Mouse (Mus musculus) liver, postnatal 0 days (tissue): ENCODE results near the gene Ksr2. TPM values are rescaled to one million over a fixed set of nuclear protein-coding genes. Genes with fewer than 3 reads are reported as not detected.

Experiments used
- ATAC-seq: fragments of 200-750 bp; cut with Nextera tagmentation; 2 replicates; pipeline ENCODE4 v1.8.0; 2017; ENCODE audit warnings: mild to moderate bottlenecking, moderate library complexity
- DNase-seq: peaks from one replicate; pipeline ENCODE4 v3.0.0-alpha.2; 2016
- H3K27ac ChIP-seq: fragments of 300-500 bp; sonication (generic); 2 replicates; pipeline ENCODE4 v1.5.1; 2014; ENCODE audit warnings: antibody characterized with exemption, moderate library complexity, mild to moderate bottlenecking, low read depth
- H3K27me3 ChIP-seq: fragments of 300-500 bp; sonication (generic); 2 replicates; pipeline ENCODE4 v1.6.1; 2014; ENCODE audit warnings: low read length, control low read depth, mixed read lengths; ENCODE audit not compliant: insufficient read depth
- H3K36me3 ChIP-seq: fragments of 300-500 bp; sonication (generic); replicated peaks from 2 replicates; pipeline ENCODE4 v1.6.1; 2014; ENCODE audit warnings: mild to moderate bottlenecking, control low read depth, low read length, moderate library complexity, mixed read lengths; ENCODE audit not compliant: insufficient read depth
- H3K4me1 ChIP-seq: fragments of 300-500 bp; sonication (generic); 2 replicates; pipeline ENCODE4 v1.6.1; 2014; ENCODE audit warnings: antibody characterized with exemption, mild to moderate bottlenecking, control low read depth; ENCODE audit not compliant: insufficient read depth
- H3K4me2 ChIP-seq: fragments of 300-500 bp; sonication (generic); 2 replicates; pipeline ENCODE4 v1.6.1; 2014; ENCODE audit warnings: low read depth, mild to moderate bottlenecking, low read length, moderate library complexity, mixed read lengths
- H3K4me3 ChIP-seq: fragments of 300-500 bp; sonication (generic); 2 replicates; pipeline ENCODE4 v1.5.1; 2014; ENCODE audit warnings: low read depth, low read length
- H3K9ac ChIP-seq: fragments of 300-500 bp; sonication (generic); replicated peaks from 2 replicates; pipeline ENCODE4 v1.6.1; 2014; ENCODE audit warnings: mild to moderate bottlenecking, moderate library complexity
- H3K9me3 ChIP-seq: fragments of 300-500 bp; sonication (generic); 2 replicates; pipeline ENCODE4 v1.6.1; 2016; ENCODE audit warnings: mild to moderate bottlenecking, control low read depth, low read length, mixed read lengths
- CTCF ChIP-seq: sonication (generic); IDR thresholded peaks from 2 replicates; pipeline ENCODE4 v1.5.1; 2016; ENCODE audit warnings: antibody characterized with exemption, low read depth
- EP300 ChIP-seq: IDR thresholded peaks from 2 replicates; pipeline ENCODE4 v1.6.1; 2016; ENCODE audit warnings: antibody characterized with exemption, low read depth, mild to moderate bottlenecking
- WGBS: fragments of 180-500 bp; shearing (Covaris S2); extraction: QIAGEN DNeasy Blood & Tissue Kit; methylation state at CpG from one replicate; pipeline ENCODE4 v1.1.7; 2014; ENCODE audit not compliant: insufficient replicate concordance; 5-methylcytosine and 5-hydroxymethylcytosine counted together
- polyA plus RNA-seq: library from polyadenylated mRNA; unstranded; fragments of >200 nt; fragmentation: Nextera tagmentation; extraction: Ambion mirVana; gene quantifications from 2 replicates; pipeline ENCODE4 v1.2.1, GENCODE M21; 2015

Gene Ksr2
- polyA plus RNA-seq, 1 experiment from 2014 or later, result 0.09 TPM

GRCm38 (mm10) chr5:117667314-117667713 is 253.5 kb downstream of the Ksr2 start:
- no peak for ATAC-seq
- Histone ChIP-seq H3K27me3 (no peaks in the 10 kb centered on the region), H3K27ac (no peak overlapping the region), H3K9ac (no peak overlapping the region), H3K36me3 (no peaks in the 10 kb centered on the region), H3K9me3 (no peaks in the 10 kb centered on the region), H3K4me3 (no peak overlapping the region), H3K4me2 (no peak overlapping the region), H3K4me1 (no peaks in the 10 kb centered on the region; the same call in 1 of the 2 replicates)
- TF ChIP-seq EP300 (no peak), CTCF (no peak)
- 83% methylated on average over 3 of the region's 4 CpGs for WGBS
- DNase-seq, result no peak

- Histone ChIP-seq H3K9me3 (no peaks in the 10 kb centered on the region), H3K27ac (no peak overlapping the region), H3K36me3 (no peaks in the 10 kb centered on the region), H3K9ac (no peak overlapping the region), H3K4me1 (no peaks in the 10 kb centered on the region; the same call in 1 of the 2 replicates), H3K4me3 (no peak overlapping the region), H3K4me2 (no peak overlapping the region), H3K27me3 (no peaks in the 10 kb centered on the region)
- no peak for DNase-seq
- WGBS, result 68% methylated on average over 4 of the region's 4 CpGs
- TF ChIP-seq CTCF, result no peak
- ATAC-seq, result no peak
Measured at GRCm38 (mm10) chr5:117669265-117669664, 255.5 kb downstream of the Ksr2 start.

- H3K4me2 ChIP-seq, result no peak overlapping the region
- H3K36me3 ChIP-seq, result no peaks in the 10 kb centered on the region
- ATAC-seq (no peak), DNase-seq (no peak)
- H3K9ac ChIP-seq, result no peak overlapping the region
- H3K4me3 ChIP-seq, result no peak overlapping the region
- WGBS, result 76% methylated on average over 7 of the region's 7 CpGs
- H3K27ac ChIP-seq, result no peak overlapping the region
- no peaks in the 10 kb centered on the region for H3K9me3 ChIP-seq
- no peaks in the 10 kb centered on the region; the same call in 1 of the 2 replicates for H3K4me1 ChIP-seq
- TF ChIP-seq CTCF (no peak), EP300 (no peak)
- H3K27me3 ChIP-seq, result no peaks in the 10 kb centered on the region
Measured at GRCm38 (mm10) chr5:117669843-117670242, 256.0 kb downstream of the Ksr2 start.

GRCm38 (mm10) chr5:117671362-117671761 is 257.6 kb downstream of the Ksr2 start:
- ATAC-seq, result no peak
- H3K27me3 ChIP-seq, result no peaks in the 10 kb centered on the region
- TF ChIP-seq EP300, result no peak
- no peak for TF ChIP-seq CTCF

GRCm38 (mm10) chr5:117675840-117676239 is 262.0 kb downstream of the Ksr2 start:
- TF ChIP-seq EP300 (no peak), CTCF (no peak)
- Histone ChIP-seq H3K9ac (no peak overlapping the region), H3K27me3 (no peaks in the 10 kb centered on the region), H3K27ac (no peak overlapping the region), H3K4me3 (no peak overlapping the region), H3K4me1 (no peaks in the 10 kb centered on the region), H3K9me3 (no peaks in the 10 kb centered on the region), H3K36me3 (no peaks in the 10 kb centered on the region), H3K4me2 (no peak overlapping the region)
- ATAC-seq (no peak), DNase-seq (no peak)
- 66% methylated on average over 8 of the region's 8 CpGs for WGBS

More at GRCm38 (mm10) chr5:117671362-117671761, 257.6 kb downstream of the Ksr2 start:
- Histone ChIP-seq H3K9ac (no peak overlapping the region), H3K4me1 (no peaks in the 10 kb centered on the region), H3K4me3 (no peak overlapping the region), H3K9me3 (no peaks in the 10 kb centered on the region), H3K4me2 (no peak overlapping the region), H3K36me3 (no peaks in the 10 kb centered on the region), H3K27ac (no peak overlapping the region)
- no peak for DNase-seq
- 57% methylated on average over 6 of the region's 6 CpGs for WGBS

- WGBS, result 84% methylated on average over 6 of the region's 6 CpGs
- no peak overlapping the region for H3K27ac ChIP-seq
- no peak overlapping the region for H3K9ac ChIP-seq
- H3K36me3 ChIP-seq, result no peaks in the 10 kb centered on the region
- H3K4me2 ChIP-seq, result no peak overlapping the region
- no peaks in the 10 kb centered on the region for H3K27me3 ChIP-seq
- DNase-seq (no peak), ATAC-seq (no peak)
- H3K9me3 ChIP-seq, result no peaks in the 10 kb centered on the region
- no peaks in the 10 kb centered on the region for H3K4me1 ChIP-seq
- H3K4me3 ChIP-seq, result no peak overlapping the region
- no peak for TF ChIP-seq EP300
- no peak for TF ChIP-seq CTCF
Measured at GRCm38 (mm10) chr5:117677231-117677630, 263.4 kb downstream of the Ksr2 start.

- DNase-seq (no peak), ATAC-seq (no peak)
- Histone ChIP-seq H3K9me3 (no peaks in the 10 kb centered on the region), H3K36me3 (no peaks in the 10 kb centered on the region), H3K4me2 (no peak overlapping the region), H3K4me1 (no peaks in the 10 kb centered on the region), H3K27ac (no peak overlapping the region), H3K4me3 (no peak overlapping the region), H3K9ac (no peak overlapping the region), H3K27me3 (no peaks in the 10 kb centered on the region)
- 63% methylated on average over 5 of the region's 5 CpGs for WGBS
- no peak for TF ChIP-seq EP300
- no peak for TF ChIP-seq CTCF
Measured at GRCm38 (mm10) chr5:117678371-117678770, 264.6 kb downstream of the Ksr2 start.
